Mouse (Mus musculus): ENCODE results near the gene Aes.

DNA sequence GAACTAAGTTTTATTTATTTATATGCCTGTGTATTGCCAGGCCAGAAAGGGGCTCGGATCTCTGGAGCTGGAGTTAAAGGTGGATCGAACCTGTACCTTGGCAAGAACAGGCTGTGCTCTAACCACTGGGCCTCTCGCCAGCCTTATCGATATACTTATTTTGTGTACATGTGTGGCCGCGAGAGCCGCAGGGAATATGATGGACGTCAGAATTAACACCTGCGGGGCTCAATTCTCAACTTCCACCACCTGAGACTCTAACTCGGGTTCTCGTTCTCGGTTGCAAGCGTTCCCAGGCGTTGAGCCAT, 46.3 kb downstream of the Aes start:
- TF ChIP-seq CTCF (IDR thresholded peaks at IDR 0.05; ENCODE audit: borderline replicate concordance, control insufficient read depth, extremely low read depth, insufficient read depth, low read length, poor library complexity), result no peak
- no peak for TF ChIP-seq POLR2A (IDR thresholded peaks at IDR 0.05; ENCODE audit: control insufficient read depth, extremely low read depth, insufficient read depth, low read length, poor library complexity)

Measured in thymus, adult 2 months (tissue).